Mouse (Mus musculus): ENCODE results near the gene Smtn. TPM values are rescaled to one million over a fixed set of nuclear protein-coding genes. Genes with fewer than 3 reads are reported as not detected.

Gene Smtn
- polyA plus RNA-seq, 1 experiment = 57.2 TPM

- WGBS = 90% methylated on average over 3 of the region's 3 CpGs
- DNase-seq = no peak
Measured at GRCm38 (mm10) chr11:3548564-3549295, 8.3 kb upstream of the Smtn start.

GRCm38 (mm10) chr11:3547969-3548368 lies 7.6 kb upstream of the Smtn start:
- Histone ChIP-seq H3K36me3 (ENCODE audit: control insufficient read depth, insufficient read depth, low read length) (no peaks in the 10 kb centered on the region), H3K4me3 (ENCODE audit: insufficient read depth, low read depth, low read length) (no peak overlapping the region), H3K27ac (ENCODE audit: insufficient read depth, low read depth, low read length) (no peak overlapping the region), H3K27me3 (replicated peaks; ENCODE audit: control insufficient read depth, insufficient read depth, low read length) (no peaks in the 10 kb centered on the region), H3K4me1 (ENCODE audit: control insufficient read depth, insufficient read depth, low read length) (no peaks in the 10 kb centered on the region)
- DNase-seq = peak; percentile 49
- TF ChIP-seq CTCF (conservative IDR thresholded peaks at IDR 0.05; ENCODE audit: insufficient read depth, insufficient read length, low read depth, low read length) = no peak
- TF ChIP-seq POLR2A (IDR thresholded peaks at IDR 0.05; ENCODE audit: low read depth, low read length) = no peak
- WGBS = 50% methylated on average over 6 of the region's 6 CpGs

More at GRCm38 (mm10) chr11:3548564-3549295, 8.3 kb upstream of the Smtn start:
- TF ChIP-seq CTCF (conservative IDR thresholded peaks at IDR 0.05; ENCODE audit: insufficient read depth, insufficient read length, low read depth, low read length) (no peak), POLR2A (IDR thresholded peaks at IDR 0.05; ENCODE audit: low read depth, low read length) (no peak)
- H3K27ac ChIP-seq (ENCODE audit: insufficient read depth, low read depth, low read length) = no peak overlapping the region
- H3K27me3 ChIP-seq (replicated peaks; ENCODE audit: control insufficient read depth, insufficient read depth, low read length) = no peaks in the 10 kb centered on the region
- no peaks in the 10 kb centered on the region for H3K4me1 ChIP-seq (ENCODE audit: control insufficient read depth, insufficient read depth, low read length)
- H3K36me3 ChIP-seq (ENCODE audit: control insufficient read depth, insufficient read depth, low read length) = no peaks in the 10 kb centered on the region
- H3K4me3 ChIP-seq (ENCODE audit: insufficient read depth, low read depth, low read length) = no peak overlapping the region

GRCm38 (mm10) chr11:3547047-3547446 lies 6.6 kb upstream of the Smtn start:
- no peak for DNase-seq
- Histone ChIP-seq H3K4me1 (ENCODE audit: control insufficient read depth, insufficient read depth, low read length) (no peaks in the 10 kb centered on the region), H3K36me3 (ENCODE audit: control insufficient read depth, insufficient read depth, low read length) (no peaks in the 10 kb centered on the region), H3K4me3 (ENCODE audit: insufficient read depth, low read depth, low read length) (no peak overlapping the region), H3K27me3 (replicated peaks; ENCODE audit: control insufficient read depth, insufficient read depth, low read length) (no peaks in the 10 kb centered on the region), H3K27ac (ENCODE audit: insufficient read depth, low read depth, low read length) (no peak overlapping the region)
- 87% methylated on average over 2 of the region's 2 CpGs for WGBS
- no peak for TF ChIP-seq POLR2A (IDR thresholded peaks at IDR 0.05; ENCODE audit: low read depth, low read length)
- TF ChIP-seq CTCF (conservative IDR thresholded peaks at IDR 0.05; ENCODE audit: insufficient read depth, insufficient read length, low read depth, low read length) = no peak

- Histone ChIP-seq H3K4me3 (ENCODE audit: insufficient read depth, low read depth, low read length) (no peak overlapping the region), H3K27me3 (replicated peaks; ENCODE audit: control insufficient read depth, insufficient read depth, low read length) (no peaks in the 10 kb centered on the region), H3K36me3 (ENCODE audit: control insufficient read depth, insufficient read depth, low read length) (no peaks in the 10 kb centered on the region), H3K27ac (ENCODE audit: insufficient read depth, low read depth, low read length) (0 out of 2 replicates have a peak overlapping the region, but pooled peaks have one; percentile 8), H3K4me1 (ENCODE audit: control insufficient read depth, insufficient read depth, low read length) (no peaks in the 10 kb centered on the region)
- no peak for DNase-seq
- TF ChIP-seq CTCF (conservative IDR thresholded peaks at IDR 0.05; ENCODE audit: insufficient read depth, insufficient read length, low read depth, low read length) (no peak), POLR2A (IDR thresholded peaks at IDR 0.05; ENCODE audit: low read depth, low read length) (no peak)
- WGBS = 38% methylated on average over 1 of the region's 1 CpGs
Measured at GRCm38 (mm10) chr11:3546242-3546562, 5.8 kb upstream of the Smtn start.

GRCm38 (mm10) chr11:3545531-3546241 lies 5.3 kb upstream of the Smtn start:
- TF ChIP-seq POLR2A (IDR thresholded peaks at IDR 0.05; ENCODE audit: low read depth, low read length) = no peak
- TF ChIP-seq CTCF (conservative IDR thresholded peaks at IDR 0.05; ENCODE audit: insufficient read depth, insufficient read length, low read depth, low read length) = no peak
- Histone ChIP-seq H3K4me3 (ENCODE audit: insufficient read depth, low read depth, low read length) (no peak overlapping the region), H3K27ac (ENCODE audit: insufficient read depth, low read depth, low read length) (0 out of 2 replicates have a peak overlapping the region, but pooled peaks have one; percentile 8), H3K27me3 (replicated peaks; ENCODE audit: control insufficient read depth, insufficient read depth, low read length) (no peaks in the 10 kb centered on the region), H3K4me1 (ENCODE audit: control insufficient read depth, insufficient read depth, low read length) (no peaks in the 10 kb centered on the region), H3K36me3 (ENCODE audit: control insufficient read depth, insufficient read depth, low read length) (no peaks in the 10 kb centered on the region)
- whole genome bisulfite sequencing = 58% methylated on average over 9 of the region's 9 CpGs
- no peak for DNase-seq

GRCm38 (mm10) chr11:3544409-3544808 lies 4.0 kb upstream of the Smtn start:
- Histone ChIP-seq H3K27ac (ENCODE audit: insufficient read depth, low read depth, low read length) (no peak overlapping the region), H3K4me1 (ENCODE audit: control insufficient read depth, insufficient read depth, low read length) (no peaks in the 10 kb centered on the region; the same call in 1 of the 2 replicates), H3K36me3 (ENCODE audit: control insufficient read depth, insufficient read depth, low read length) (no peaks in the 10 kb centered on the region), H3K4me3 (ENCODE audit: insufficient read depth, low read depth, low read length) (no peak overlapping the region), H3K27me3 (replicated peaks; ENCODE audit: control insufficient read depth, insufficient read depth, low read length) (no peaks in the 10 kb centered on the region)
- DNase-seq = no peak
- TF ChIP-seq CTCF (conservative IDR thresholded peaks at IDR 0.05; ENCODE audit: insufficient read depth, insufficient read length, low read depth, low read length) = no peak
- TF ChIP-seq POLR2A (IDR thresholded peaks at IDR 0.05; ENCODE audit: low read depth, low read length) = no peak
- WGBS = 96% methylated on average over 5 of the region's 5 CpGs

GRCm38 (mm10) chr11:3543001-3543400 lies 2.6 kb upstream of the Smtn start:
- H3K27ac ChIP-seq (ENCODE audit: insufficient read depth, low read depth, low read length) = no peak overlapping the region
- DNase-seq = no peak
- H3K36me3 ChIP-seq (ENCODE audit: control insufficient read depth, insufficient read depth, low read length) = no peaks in the 10 kb centered on the region
- no peak overlapping the region for H3K4me3 ChIP-seq (ENCODE audit: insufficient read depth, low read depth, low read length)
- 54% methylated on average over 5 of the region's 5 CpGs for WGBS
- no peaks in the 10 kb centered on the region for H3K27me3 ChIP-seq (replicated peaks; ENCODE audit: control insufficient read depth, insufficient read depth, low read length)
- no peaks in the 10 kb centered on the region; the same call in 1 of the 2 replicates for H3K4me1 ChIP-seq (ENCODE audit: control insufficient read depth, insufficient read depth, low read length)
- TF ChIP-seq CTCF (conservative IDR thresholded peaks at IDR 0.05; ENCODE audit: insufficient read depth, insufficient read length, low read depth, low read length) = no peak
- TF ChIP-seq POLR2A (IDR thresholded peaks at IDR 0.05; ENCODE audit: low read depth, low read length) = no peak

Measured in kidney, adult 2 months (tissue).